Mouse (Mus musculus) urinary bladder, postnatal 14 days (tissue): ENCODE data around the gene Rpp14.

ENCODE experiments used
- DNase-seq: peaks from one replicate; pipeline ENCODE4 v3.0.0; 2021; ENCODE audit warnings: low spot score

The Rpp14 gene

DNA sequence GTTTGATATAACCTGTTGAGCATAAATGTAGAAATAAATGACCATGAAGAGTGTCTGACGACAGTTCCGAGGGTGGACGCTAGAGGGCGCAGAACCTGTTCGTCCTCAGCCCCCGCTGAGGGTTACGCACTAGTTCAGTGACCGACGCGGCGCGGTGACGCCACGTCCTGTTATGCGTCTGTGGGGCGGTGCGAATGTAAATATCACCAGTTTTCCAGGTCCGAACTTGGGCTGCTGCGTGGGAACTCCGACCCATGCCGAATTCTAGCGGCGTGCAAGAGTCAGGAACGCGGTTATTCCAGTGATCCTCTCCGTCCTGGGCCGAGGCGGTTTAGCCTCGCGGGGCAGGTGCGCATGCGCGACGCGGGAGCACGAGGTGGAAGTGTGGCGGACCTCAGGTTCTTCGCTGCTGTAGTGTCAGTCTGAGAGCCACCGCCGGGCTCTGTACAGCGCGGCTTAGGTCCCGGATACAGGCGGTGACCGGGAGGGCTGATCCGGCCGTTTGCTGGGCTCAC is at the start of gene Rpp14:
Rpp14 (plus strand) TSS at position 203 of the 515 bp plus-strand sequence.
- DNase-seq = peak; percentile 96

GRCm38 (mm10) chr14:8030535-8030934 is 49.6 kb upstream of the Rpp14 start:
- DNase-seq = no peak

DNA sequence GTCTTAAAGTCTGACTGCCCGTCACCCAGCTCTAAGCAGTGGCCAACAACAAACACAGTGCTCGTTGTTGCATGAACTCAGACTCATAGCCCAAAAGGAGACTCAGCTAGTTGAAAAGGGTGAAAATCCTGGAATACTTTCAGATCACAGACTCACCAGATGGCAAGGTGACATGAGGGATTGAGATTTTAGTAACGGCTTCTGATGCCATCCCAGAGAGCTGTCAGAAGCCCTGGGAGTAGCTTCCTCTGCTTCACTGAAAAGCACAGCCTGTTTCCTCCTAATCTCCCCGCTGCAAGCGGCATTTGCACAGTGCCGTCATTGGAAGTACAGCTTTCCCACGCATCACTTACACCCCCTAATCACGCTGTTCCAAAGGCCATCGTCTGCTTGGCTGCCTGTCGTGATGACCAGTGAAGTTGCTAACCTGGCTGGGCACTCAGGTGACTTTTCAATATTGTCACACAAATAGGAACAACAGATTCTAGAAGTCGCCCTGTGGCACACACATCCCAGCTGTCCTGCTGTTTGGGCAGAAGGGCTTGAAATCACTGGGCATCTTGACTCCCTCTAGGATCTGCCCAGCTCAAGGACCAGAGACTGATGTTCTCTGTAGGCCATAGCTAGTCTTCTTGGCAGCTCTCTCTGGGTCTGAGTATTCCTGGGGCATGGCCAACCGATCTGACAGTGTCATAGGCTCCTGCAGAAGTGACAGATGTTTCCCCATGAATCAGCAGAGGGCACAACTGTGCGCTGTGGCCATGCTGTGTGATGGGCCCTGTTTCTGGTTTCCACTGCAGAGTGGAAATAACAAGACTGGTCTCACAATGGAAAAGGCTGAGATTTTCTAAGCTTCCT is 47.9 kb upstream of the Rpp14 start:
- no peak for DNase-seq

- DNase-seq = no peak
These were observed 45.6 kb upstream of the Rpp14 start for GRCm38 (mm10) chr14:8034561-8034960.

GRCm38 (mm10) chr14:8035951-8036350 is 44.2 kb upstream of the Rpp14 start:
- DNase-seq = no peak

DNA sequence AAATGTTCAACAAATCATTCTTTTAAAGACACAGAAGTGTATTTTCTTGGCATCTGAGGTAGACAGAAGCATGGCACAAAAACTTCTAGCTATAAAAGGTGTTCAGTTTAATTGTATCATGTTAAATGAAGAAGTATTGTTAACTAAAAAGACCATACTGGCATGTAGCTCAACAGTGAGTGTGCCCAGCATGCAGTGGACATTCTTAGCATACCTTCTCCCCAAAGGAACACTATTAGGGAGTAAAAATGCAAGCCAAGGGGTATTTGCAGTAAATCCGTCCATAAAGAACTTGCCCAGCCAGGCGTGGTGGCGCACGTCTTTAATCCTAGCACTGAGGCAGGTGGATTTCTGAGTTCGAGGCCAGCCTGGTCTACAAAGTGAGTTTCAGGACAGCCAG is 43.8 kb upstream of the Rpp14 start:
- no peak for DNase-seq

GRCm38 (mm10) chr14:8038150-8038549 is 42.0 kb upstream of the Rpp14 start:
- DNase-seq = no peak

DNA sequence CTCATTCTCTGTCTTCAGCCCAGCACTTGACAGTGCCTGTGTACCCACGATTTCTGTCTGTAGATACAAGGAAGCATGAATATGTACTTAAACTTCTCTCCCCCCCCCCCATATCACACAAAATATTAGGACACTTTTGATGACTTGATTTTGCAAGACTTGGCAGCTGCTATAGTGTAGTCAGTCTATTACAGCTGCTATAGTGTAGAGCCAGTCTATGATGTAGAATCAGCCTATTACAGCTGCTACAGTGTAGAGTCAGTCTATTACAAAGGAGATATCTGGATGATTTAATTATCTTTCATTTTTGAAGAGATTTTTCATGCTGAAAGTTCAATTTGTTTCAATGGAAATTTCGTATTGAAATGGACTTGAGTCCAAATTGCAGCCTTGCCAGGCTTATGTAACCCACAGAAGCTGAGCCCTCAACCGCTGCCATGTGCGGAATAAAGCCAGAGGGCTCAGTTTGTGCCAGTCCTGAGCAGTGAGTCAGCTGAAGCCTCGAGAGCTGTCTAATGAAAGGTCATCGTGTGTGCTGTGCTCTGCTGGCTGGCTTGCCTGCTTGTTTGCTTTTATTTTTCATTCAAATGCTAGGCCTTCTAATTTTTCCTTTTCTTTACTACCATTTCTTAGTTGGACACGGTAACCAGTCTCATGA is 41.2 kb upstream of the Rpp14 start:
- peak; percentile 44 for DNase-seq

DNA sequence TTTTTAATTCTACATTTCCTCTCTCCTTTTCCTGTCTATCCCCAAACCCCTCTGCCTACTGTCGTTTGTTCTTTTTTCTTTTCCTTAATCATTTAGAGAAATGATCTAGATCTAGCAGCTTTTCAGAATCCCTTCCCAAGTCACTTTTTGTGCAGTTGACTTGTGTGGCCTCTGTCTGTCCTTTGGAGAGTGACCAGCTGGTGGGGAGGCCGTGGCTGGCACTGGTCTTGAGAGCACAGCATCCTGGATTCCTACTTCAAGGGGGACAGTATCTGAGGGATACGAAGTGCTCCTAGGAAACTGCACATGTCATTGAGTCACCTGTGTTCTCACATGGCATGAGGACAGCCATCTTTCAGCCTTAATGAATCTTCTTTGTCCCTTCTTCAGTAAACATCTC is 40.0 kb upstream of the Rpp14 start:
- no peak for DNase-seq

DNA sequence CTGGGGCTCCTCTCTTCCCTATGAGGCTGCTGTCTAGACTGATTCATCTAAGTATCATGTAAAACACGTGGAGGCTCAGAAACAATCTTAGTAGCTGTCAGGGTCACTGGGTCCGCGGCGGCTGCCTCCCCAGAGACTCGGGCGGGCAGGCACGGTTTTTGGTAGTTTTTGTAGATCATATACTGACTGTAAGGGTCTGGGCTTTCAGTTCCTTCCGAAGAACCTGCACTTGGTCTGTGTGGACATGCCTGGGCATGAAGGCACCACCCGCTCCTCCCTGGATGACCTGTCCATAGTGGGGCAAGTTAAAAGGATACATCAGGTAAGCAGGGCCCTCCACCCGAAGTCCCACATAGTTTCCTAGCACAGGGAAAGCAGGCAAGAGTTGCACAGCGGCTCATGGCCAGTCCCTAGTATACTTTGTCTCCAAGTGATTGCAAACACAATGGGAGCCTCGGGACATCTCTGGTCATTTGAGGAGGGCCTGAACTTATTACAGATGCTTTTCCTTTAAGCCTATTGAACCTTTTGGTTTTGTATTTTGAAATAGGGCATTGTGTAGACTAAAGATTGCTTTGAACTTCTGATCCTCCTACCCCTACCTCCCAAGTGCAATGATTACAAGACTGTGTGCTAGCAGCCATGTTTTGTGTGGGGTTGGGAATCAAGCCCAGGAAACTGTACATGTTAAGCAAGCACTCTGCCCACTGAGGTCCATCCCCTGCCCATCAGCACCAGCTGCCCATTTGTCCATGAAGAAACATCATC is 39.1 kb upstream of the Rpp14 start:
- DNase-seq = no peak

DNA sequence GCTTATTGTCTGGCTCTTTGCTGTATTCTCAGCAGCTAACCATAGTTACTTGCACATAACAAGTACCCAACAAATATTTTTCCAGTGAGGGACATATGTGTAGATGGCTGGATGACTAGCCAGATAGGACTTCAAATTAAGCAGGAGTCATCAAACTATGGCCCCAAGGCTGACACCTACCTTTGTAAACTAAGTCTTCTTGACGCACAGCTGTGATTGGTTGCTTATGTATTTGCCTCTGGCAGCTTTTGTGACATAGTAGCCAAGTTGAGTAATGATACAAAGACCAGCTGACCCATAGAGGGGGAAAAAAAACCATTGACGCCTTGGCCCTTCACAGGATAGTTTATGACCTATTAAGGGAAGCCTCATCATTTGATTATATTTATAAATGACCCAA is 38.0 kb upstream of the Rpp14 start:
- no peak for DNase-seq

DNA sequence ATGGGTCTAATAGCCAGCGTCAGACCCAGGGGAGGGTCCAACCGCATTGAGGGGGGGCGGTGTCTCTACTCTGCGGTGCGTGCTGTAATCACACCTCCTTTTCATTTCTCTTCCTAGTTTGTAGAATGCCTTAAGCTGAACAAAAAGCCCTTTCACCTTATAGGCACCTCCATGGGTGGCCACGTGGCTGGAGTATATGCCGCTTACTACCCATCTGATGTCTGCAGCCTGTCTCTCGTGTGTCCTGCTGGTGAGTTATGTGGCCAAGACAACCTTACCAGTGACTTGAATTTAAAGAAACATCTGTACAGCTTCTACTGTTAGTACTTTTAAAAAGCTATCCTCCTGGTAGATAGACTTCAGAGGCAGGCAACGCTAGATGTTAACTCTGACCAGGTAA is 37.6 kb upstream of the Rpp14 start:
- DNase-seq = no peak

DNA sequence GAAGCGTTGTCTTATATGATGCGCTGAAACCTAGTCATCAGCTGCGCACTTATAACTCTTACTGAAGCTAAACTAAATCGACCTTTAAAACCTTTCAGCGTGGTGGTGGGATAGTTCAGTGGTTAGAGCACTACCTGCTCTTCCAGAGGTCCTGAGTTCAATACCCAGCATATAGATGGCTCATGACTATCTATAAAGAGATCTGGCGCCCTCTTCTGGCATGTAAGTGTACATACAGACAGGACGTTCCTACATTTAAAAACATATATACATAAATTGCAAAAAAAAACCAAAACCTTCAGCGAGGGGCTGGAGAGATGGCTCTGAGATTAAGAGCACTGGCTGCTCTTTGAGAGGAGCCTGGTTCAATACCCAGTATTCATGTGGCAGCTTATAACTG is 35.8 kb upstream of the Rpp14 start:
- DNase-seq = peak; percentile 28

DNA sequence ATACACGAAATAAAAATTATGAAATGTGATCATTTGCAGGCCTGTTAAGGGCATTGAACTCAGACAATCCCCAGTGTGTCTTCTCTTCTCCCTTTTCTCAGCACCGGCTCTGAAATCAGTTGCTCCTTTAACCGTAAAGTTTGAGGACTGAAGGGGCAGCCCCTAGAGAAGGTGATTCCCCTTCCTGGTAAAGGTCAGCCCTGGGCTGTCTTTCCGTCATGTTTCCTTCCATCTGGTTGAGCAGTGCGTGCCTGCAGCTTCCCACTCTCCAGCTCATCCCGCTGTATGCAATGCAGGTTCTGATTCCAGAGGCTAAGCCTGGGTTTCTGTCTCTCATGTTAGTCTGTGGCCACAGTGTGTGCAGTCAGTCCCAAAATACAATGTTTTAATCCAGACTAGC is 35.4 kb upstream of the Rpp14 start:
- DNase-seq = no peak

DNA sequence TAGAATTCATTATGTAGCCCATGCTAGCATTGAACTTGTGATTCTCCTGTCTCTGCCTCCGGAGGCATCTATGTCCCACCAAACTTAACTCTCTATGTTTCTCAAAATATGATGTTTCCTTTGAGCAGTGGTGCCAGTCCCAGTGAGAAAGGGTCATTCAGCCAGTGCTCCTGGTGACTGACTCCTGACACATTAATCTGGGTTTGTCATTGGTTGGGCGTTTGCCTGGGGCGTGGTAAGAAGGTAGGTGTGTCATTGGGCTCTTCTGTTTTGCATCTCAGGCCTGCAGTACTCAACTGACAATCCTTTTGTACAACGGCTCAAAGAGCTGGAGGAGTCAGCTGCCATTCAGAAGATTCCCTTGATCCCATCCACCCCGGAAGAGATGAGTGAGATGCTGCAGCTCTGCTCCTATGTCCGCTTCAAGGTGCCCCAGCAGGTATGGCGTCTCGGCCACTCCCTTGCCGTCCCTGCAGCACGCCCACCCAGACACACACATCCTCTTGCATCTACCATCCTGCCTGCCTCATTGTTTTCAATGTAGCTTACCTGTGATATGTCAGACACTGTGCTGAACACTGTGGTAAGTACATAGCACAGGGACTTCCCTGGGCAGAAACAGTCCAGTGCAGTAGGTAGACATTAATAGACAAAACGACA is 34.9 kb upstream of the Rpp14 start:
- no peak for DNase-seq

GRCm38 (mm10) chr14:8046839-8047238 is 33.3 kb upstream of the Rpp14 start:
- no peak for DNase-seq

GRCm38 (mm10) chr14:8049334-8049733 is 30.8 kb upstream of the Rpp14 start:
- DNase-seq = no peak

DNA sequence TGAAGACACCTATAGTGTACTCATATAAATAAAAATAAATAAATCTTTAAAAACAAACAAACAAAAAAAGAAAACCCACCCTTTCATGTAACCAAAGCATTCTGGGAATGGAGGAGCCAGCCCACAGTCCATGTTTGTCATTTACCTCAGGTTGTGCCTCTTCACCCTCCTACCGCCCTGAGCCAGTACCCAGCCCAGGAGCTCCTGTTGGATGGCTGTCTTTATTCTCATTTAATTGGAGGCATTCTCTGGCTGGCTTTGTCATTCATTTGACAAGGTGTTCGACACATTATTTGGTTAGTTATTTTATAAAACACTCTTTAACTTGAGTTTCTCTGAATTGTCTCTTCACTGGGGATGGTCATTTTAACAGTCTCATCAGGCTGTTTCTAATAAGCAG is 28.3 kb upstream of the Rpp14 start:
- no peak for DNase-seq

- no peak for DNase-seq
These were observed 27.5 kb upstream of the Rpp14 start for GRCm38 (mm10) chr14:8052661-8053060.

DNA sequence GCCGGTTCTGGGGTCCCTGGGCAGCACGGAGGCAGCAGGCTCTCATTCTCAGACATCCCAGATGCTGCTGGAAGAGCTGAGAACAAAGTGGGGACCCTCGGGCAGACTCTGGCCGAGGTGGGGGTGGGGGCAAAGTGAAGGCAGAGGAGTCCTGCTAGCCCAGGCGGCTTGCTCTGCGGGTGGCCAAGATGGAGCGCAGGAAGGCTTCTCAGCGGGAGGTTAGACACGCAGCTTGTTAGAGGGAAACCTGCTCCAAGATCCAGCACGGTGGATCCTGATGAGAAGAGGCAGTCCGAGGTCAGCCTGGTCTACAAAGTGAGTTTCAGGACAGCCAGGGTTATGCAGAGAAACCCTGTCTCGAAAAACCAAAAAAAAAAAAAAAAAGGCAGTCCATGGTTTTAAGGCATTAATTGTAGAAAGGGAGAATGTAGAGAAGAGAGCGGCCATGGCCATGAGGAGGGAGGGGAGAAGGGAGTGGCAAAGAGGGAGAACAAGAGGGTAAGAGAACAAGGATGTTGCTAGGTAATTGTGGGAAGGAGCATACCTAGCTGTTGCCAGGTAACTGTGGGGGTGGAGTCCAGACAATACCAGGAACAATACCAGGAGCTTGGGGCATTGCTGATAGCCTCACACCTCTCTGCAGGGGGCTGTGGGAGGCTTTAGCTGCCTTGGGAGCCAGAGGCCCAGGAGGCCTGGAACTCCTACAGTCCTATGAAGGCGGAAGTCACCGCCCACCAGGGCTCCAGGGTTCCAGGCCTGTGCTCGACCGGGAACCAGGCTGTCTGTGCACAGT is 25.7 kb upstream of the Rpp14 start:
- DNase-seq = no peak

GRCm38 (mm10) chr14:8056076-8056475 is 24.1 kb upstream of the Rpp14 start:
- DNase-seq = no peak
